Mouse (Mus musculus) stomach, postnatal 0 days (tissue): ENCODE measurements around the gene Scyl2. TPM values are rescaled to one million over a fixed set of nuclear protein-coding genes. Genes with fewer than 3 reads are reported as not detected.
A peak's percentile ranks its signal among the peaks of the same experiment; 100 is the strongest.

Source experiments
- ATAC-seq: fragments of 200-750 bp; cut with Nextera tagmentation; 2 replicates; pipeline ENCODE4 v1.8.0; 2017; ENCODE audit not compliant: low FRiP score, low TSS enrichment
- DNase-seq: peaks from one replicate; pipeline ENCODE4 v3.0.0-alpha.2; 2016; ENCODE audit warnings: low spot score
- H3K27ac ChIP-seq: fragments of 300-500 bp; sonication (generic); replicated peaks from 2 replicates; pipeline ENCODE4 v1.5.1; 2014; ENCODE audit warnings: mild to moderate bottlenecking, control low read depth
- H3K27me3 ChIP-seq: fragments of 300-500 bp; sonication (generic); 2 replicates; pipeline ENCODE4 v1.6.1; 2014; ENCODE audit warnings: low read length; ENCODE audit not compliant: control insufficient read depth, insufficient read depth
- H3K36me3 ChIP-seq: fragments of 300-500 bp; sonication (generic); 2 replicates; pipeline ENCODE4 v1.6.1; 2014; ENCODE audit warnings: low read length, mixed read lengths; ENCODE audit not compliant: control insufficient read depth, insufficient read depth
- H3K4me1 ChIP-seq: fragments of 300-500 bp; sonication (generic); replicated peaks from 2 replicates; pipeline ENCODE4 v1.6.1; 2014; ENCODE audit warnings: antibody characterized with exemption; ENCODE audit not compliant: control insufficient read depth, insufficient read depth
- H3K4me2 ChIP-seq: fragments of 300-500 bp; sonication (generic); replicated peaks from 2 replicates; pipeline ENCODE4 v1.6.1; 2014; ENCODE audit warnings: low read depth, mild to moderate bottlenecking, control low read depth, moderate library complexity
- H3K4me3 ChIP-seq: fragments of 300-500 bp; sonication (generic); 2 replicates; pipeline ENCODE4 v1.5.1; 2014; ENCODE audit warnings: low read depth, low read length, control low read depth
- H3K9ac ChIP-seq: fragments of 300-500 bp; sonication (generic); 2 replicates; pipeline ENCODE4 v1.6.1; 2014; ENCODE audit warnings: mild to moderate bottlenecking, low read length, control low read depth, mixed read lengths
- H3K9me3 ChIP-seq: fragments of 300-500 bp; sonication (generic); 2 replicates; pipeline ENCODE4 v1.6.1; 2016; ENCODE audit warnings: low read length; ENCODE audit not compliant: control insufficient read depth
- CTCF ChIP-seq: IDR thresholded peaks from 2 replicates; pipeline ENCODE4 v1.5.1; 2016; ENCODE audit warnings: antibody characterized with exemption, low read depth, mild to moderate bottlenecking, moderate library complexity
- EP300 ChIP-seq: optimal IDR thresholded peaks from 2 replicates; pipeline ENCODE3; 2016; ENCODE audit warnings: antibody characterized with exemption
- WGBS: fragments of 180-500 bp; shearing (Covaris S2); extraction: QIAGEN DNeasy Blood & Tissue Kit; methylation state at CpG from one replicate; pipeline ENCODE4 v1.1.7; 2014; 5-methylcytosine and 5-hydroxymethylcytosine counted together
- polyA plus RNA-seq: library from polyadenylated mRNA; unstranded; fragments of >200 nt; fragmentation: Nextera tagmentation; extraction: Ambion mirVana; gene quantifications from 2 replicates; pipeline ENCODE4 v1.2.1, GENCODE M21; 2015

Scyl2 gene
- polyA plus RNA-seq, 1 experiment from 2014 or later: 5.3 TPM

DNA sequence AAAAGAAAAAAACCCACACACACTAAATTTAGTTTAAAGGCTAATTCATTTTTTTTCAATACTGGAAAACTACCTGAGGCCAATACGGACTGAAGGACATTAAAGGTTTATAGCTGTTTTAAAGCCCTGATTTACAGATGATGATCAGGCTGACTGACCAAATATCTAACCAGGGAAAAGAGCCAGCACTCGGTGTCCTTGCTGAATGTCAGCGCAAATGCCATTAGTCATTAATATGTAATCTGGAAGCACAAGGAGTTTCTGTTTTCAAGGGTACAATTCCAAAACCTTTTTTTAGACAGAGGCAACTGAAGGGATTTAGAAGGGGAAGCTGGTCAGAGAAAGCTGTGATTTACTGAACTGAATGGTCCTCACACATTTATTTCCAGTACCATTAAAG is 34.7 kb upstream of the Scyl2 start:
- TF ChIP-seq EP300 (no peak), CTCF (no peak)

DNA sequence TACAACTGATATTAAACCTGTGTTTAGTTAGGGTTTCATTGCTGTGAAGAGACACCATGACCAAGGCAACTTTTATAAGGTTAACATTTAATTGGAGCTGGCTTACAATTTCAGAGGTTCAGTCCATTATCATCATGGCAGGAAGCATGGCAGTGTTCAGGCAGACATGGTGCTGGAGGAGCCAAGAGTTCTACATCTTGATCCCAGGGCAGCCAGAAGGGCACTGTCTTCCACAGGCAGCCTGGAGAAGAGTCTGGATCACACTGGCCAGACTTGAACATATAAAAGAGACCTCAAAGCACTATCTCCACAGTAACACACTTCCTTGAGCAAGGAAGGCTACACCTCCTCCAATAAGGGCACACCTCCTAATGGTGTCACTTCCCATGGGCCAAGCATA is 34.2 kb upstream of the Scyl2 start:
- H3K4me3 ChIP-seq: no peak overlapping the region
- DNase-seq (no peak), ATAC-seq (no peak)
- no peaks in the 10 kb centered on the region for H3K4me1 ChIP-seq
- H3K9me3 ChIP-seq: no peaks in the 10 kb centered on the region
- no peak overlapping the region for H3K27ac ChIP-seq
- peaks cover 4% of the 10 kb centered on the region; the same call in 1 of the 2 replicates for H3K36me3 ChIP-seq
- TF ChIP-seq CTCF (no peak), EP300 (no peak)
- H3K4me2 ChIP-seq: no peak overlapping the region
- H3K27me3 ChIP-seq: no peaks in the 10 kb centered on the region
- no peak overlapping the region for H3K9ac ChIP-seq

More for the DNA sequence above, 34.7 kb upstream of the Scyl2 start:
- 86% methylated on average over 3 of the region's 3 CpGs for WGBS
- H3K4me2 ChIP-seq: no peak overlapping the region
- no peak overlapping the region for H3K4me3 ChIP-seq
- H3K36me3 ChIP-seq: peaks cover 5% of the 10 kb centered on the region; the same call in 1 of the 2 replicates
- no peak overlapping the region for H3K9ac ChIP-seq
- no peaks in the 10 kb centered on the region for H3K4me1 ChIP-seq
- no peak for DNase-seq
- no peaks in the 10 kb centered on the region for H3K9me3 ChIP-seq
- no peak overlapping the region for H3K27ac ChIP-seq
- no peak for ATAC-seq
- no peaks in the 10 kb centered on the region for H3K27me3 ChIP-seq

DNA sequence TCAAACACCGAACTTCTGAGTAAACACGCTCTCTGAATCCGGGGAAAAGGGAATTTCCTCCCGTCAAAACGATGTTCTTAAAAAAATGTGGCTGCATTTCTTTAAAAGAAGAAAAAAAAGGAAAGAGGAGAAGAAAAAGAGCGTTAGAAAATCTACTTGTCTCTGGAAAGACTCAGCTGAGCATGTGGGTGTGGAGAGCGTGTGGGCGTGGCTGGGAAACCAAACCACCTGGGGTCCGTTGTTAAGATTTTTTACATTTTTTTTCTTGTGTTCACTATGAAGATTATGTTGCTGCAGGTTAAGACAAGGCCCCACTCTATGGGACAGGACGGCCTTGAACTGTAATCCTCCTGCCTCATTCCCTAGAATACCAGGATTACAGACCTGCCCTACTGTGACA is 28.8 kb upstream of the Scyl2 start:
- H3K4me1 ChIP-seq: no peaks in the 10 kb centered on the region
- H3K27me3 ChIP-seq: no peaks in the 10 kb centered on the region
- no peaks in the 10 kb centered on the region for H3K9me3 ChIP-seq
- no peak for DNase-seq
- H3K4me3 ChIP-seq: no peak overlapping the region
- H3K9ac ChIP-seq: no peak overlapping the region
- H3K36me3 ChIP-seq: peaks cover 7% of the 10 kb centered on the region
- no peak for ATAC-seq
- no peak overlapping the region for H3K4me2 ChIP-seq
- TF ChIP-seq EP300 (no peak), CTCF (no peak)
- no peak overlapping the region for H3K27ac ChIP-seq
- whole genome bisulfite sequencing: 58% methylated on average over 10 of the region's 10 CpGs

DNA sequence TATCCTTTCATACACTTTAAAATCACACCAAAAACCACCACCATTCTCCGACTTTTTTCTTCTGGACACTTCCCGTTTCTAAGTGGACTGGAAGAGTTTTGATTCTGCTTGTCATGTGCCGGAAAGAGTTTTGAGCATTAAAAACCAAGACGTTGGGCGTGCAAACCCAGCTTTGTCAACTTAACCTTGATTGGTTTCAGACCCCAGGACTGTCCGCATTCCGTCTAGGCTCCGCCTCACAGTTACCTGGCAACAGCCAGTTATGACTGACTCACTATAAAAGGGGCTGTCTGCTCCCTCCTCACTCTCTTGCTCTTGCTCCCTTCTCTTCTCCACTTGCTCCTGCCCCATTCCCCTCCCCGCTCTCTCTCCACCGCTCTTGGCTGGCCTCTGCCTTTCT is 22.6 kb upstream of the Scyl2 start:
- Histone ChIP-seq H3K36me3 (peaks cover 5% of the 10 kb centered on the region), H3K27me3 (no peaks in the 10 kb centered on the region), H3K4me1 (no peaks in the 10 kb centered on the region), H3K9ac (no peak overlapping the region), H3K9me3 (no peaks in the 10 kb centered on the region), H3K27ac (no peak overlapping the region), H3K4me2 (peak overlapping the region; percentile 31; the same call in 1 of the 2 replicates), H3K4me3 (no peak overlapping the region)
- ATAC-seq (peak; percentile 59; the same call in 1 of the 2 replicates), DNase-seq (peak; percentile 32)
- no peak for TF ChIP-seq CTCF
- no peak for TF ChIP-seq EP300
- WGBS: 33% methylated on average over 10 of the region's 10 CpGs

DNA sequence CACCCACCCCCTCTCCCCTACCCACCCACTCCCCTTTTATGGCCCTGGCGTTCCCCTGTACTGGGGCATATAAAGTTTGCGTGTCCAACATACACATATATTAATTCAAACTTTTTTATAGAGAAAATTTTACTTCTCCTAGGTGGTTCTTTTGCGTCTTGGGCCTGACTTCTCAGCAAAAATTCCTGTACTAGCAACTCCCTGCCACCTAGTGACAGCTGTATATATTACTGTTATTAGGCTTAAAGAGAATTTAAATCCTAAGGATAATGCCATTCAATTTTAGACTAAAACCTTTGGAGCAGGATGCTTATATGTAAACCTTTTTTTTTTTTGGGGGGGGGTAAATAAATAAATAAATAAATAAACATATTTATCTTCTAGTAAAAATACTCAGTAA is 21.3 kb upstream of the Scyl2 start:
- WGBS: 71% methylated on average over 3 of the region's 3 CpGs
- ATAC-seq: no peak
- H3K36me3 ChIP-seq: peaks cover under 1% of the 10 kb centered on the region
- no peaks in the 10 kb centered on the region for H3K9me3 ChIP-seq
- TF ChIP-seq EP300: no peak
- TF ChIP-seq CTCF: peak; percentile 49
- DNase-seq: no peak
- H3K27ac ChIP-seq: no peak overlapping the region
- no peak overlapping the region for H3K4me2 ChIP-seq
- H3K4me1 ChIP-seq: no peaks in the 10 kb centered on the region
- no peak overlapping the region for H3K4me3 ChIP-seq
- no peaks in the 10 kb centered on the region for H3K27me3 ChIP-seq
- H3K9ac ChIP-seq: no peak overlapping the region

DNA sequence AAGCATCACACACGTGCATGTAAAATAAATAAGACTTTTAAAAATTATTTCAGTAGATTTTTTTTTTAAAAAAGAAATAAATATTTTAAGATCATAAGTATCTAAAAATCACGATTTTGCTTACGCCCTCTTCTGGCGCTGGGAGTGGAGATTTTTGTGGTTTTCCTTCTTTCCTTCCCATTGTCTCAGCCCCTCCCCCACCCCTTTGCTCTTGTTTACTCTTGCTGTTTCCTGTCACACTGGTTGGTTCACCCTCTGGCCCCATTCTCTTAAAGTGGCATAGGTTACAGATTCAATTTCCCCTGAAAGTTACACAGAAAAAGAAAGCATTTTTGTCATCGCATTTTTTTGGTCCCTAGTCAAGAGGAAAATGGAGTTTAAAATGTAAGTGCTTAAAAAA is 17.0 kb upstream of the Scyl2 start:
- DNase-seq: peak; percentile 56

More for the DNA sequence above, 17.0 kb upstream of the Scyl2 start:
- H3K9me3 ChIP-seq: no peaks in the 10 kb centered on the region
- no peaks in the 10 kb centered on the region for H3K27me3 ChIP-seq
- H3K4me3 ChIP-seq: no peak overlapping the region
- TF ChIP-seq CTCF: no peak
- no peak for TF ChIP-seq EP300
- no peak overlapping the region for H3K4me2 ChIP-seq
- no peak overlapping the region for H3K9ac ChIP-seq
- WGBS: 41% methylated on average over 5 of the region's 5 CpGs
- no peak overlapping the region for H3K27ac ChIP-seq
- H3K36me3 ChIP-seq: no peaks in the 10 kb centered on the region
- 0 out of 2 replicates have a peak, but pooled peaks have one; percentile 70 for ATAC-seq
- H3K4me1 ChIP-seq: no peaks in the 10 kb centered on the region
